Mouse (Mus musculus) cerebellum, adult (tissue): ENCODE measurements around the gene Cebpg.

Experiments used
- ATAC-seq: cut with Nextera tagmentation; 2 replicates; pipeline ENCODE4 v1.9.2; 2017; ENCODE audit warnings: mild to moderate bottlenecking, moderate library complexity, mixed read lengths; ENCODE audit not compliant: insufficient number of reproducible peaks, low FRiP score, low TSS enrichment

The Cebpg gene

DNA sequence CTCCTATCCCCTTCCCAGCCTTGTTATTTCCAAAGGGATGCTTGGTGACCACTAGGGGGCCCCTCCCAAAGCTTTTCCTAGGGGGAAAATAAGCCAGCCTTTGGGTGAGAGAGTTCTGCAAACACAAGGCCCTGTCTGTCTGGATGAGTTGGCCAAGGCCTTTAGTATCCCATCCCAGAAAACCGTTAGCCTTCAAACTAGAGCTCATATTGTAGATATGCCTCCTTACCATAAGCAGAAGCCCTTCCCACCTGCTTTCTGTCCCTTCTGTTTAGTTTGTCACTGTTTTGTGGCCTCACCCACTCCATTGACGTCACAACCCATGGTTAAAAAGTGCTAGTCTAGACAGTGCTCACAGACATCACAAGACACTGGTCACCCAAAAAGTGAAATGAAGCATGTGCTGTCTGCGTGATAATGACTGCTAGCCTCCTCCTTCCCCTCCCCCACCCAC lies 29.5 kb downstream of the Cebpg start:
- ATAC-seq = no peak

DNA sequence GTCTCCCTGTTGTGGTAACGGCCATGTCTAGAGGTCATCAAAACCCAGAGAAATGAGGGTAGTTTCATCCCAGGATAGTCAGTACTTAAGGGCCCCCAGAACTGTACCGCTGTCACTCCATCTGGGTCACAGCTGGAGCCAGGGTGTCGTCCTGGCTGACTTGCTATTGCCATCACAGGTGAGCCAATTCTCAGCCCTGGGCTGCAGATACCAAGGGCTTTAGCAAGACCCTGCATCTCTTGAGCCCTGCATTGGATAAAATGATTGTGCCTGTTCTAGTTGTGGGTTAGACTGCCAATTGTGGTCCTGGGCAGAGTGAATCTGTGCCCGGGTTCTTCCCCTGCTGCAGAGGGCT lies 30.1 kb downstream of the Cebpg start:
- no peak for ATAC-seq

DNA sequence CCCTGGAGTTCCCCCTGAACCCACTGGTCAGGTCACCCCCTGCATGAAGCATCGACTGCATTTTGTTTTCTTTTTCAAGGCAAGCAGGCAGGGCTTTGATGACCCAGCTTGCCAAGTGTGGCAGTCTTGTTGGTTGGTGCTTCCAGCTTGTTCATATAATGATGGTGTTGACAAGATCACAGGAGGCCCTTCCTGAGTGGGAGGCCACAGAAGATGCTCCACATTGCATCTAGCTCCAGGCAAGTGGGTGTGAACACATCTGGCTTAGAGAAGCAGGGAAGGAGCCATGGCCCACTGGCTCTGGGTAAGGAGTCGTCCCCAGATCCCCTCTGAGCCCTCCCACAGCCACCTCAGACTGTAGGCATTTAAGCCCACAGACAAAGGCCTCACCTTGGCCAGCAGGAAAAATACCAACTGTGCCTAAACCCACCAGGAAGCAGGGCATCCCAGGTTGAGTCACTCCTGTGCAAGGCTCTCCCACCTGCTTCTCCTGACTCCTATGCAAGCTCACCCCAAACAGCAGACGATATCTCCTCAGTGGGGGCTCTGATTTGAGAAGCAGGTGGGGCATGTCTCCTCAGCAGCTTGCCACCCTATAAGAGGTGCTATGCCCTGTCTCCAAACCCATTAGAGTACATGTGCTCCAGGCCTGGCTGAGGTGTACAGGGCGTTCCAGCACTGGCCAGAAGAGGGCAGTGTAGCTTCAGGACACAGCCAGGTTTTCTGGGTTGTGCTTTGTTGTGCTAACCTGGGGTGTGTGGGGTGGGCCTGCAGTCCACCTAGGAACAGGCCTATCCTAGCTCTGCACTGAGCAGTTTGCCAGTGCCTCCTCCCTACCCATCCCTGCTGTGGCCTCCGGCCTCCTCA lies 30.7 kb downstream of the Cebpg start:
- peak; percentile 57; the same call in 1 of the 2 replicates for ATAC-seq

DNA sequence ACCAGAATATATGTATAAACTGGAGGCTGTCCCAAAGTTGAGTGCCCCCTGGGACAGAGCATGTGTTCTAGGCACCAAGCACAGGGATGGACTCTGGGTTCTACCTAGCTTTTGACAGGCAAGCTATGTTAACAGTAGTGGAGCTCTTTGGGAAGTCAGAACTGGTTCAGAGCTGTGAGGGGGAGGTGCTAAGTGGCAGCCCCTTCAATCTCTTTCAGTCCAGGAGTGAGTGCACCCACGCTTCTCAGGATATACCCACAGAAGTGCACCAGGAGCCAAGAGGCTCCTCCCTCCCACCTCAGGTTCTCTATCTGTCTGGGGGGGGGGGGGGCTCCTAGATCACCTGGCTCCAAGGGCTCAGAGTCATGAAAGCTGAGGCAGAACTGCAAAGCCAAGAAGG lies 31.9 kb downstream of the Cebpg start:
- ATAC-seq = no peak

DNA sequence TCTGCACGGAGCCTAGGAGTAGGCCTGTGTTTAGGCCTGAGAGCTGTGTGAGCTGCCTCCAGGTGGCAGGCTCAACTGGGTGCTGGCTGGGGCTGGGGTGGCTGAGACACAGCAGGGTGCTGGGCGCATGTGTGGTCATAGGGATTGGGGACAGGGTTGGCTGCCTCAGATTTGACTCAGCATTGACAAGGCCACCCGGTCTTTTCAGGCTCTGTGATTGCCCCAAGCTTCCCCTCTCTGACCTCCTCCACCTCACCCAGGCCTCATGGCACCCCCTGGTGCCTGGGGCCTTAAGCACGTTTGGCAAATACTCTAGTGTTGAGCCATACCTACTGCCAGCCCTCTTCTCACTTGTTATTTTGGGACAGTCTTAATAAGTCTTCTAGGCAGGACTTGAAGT lies 33.1 kb downstream of the Cebpg start:
- ATAC-seq = no peak

DNA sequence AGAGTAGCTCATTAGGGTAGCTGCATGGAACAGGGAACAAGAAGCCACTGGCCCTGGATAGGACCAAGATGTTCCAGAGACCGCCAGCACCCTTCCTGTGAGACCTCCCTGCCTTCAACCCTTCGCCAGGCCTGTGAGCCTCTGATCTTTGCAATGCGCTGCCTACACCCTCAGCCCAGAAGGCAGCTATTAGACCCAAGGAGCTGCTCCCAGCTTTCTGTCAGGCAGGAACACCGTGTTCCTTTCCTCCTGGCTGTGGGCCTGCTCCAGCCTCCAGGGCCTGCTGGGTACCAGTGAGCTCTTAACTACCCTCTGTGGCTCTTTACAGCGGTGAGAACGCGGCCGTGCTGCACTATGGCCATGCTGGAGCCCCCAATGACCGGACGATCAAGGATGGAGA lies 35.0 kb downstream of the Cebpg start:
- no peak for ATAC-seq

DNA sequence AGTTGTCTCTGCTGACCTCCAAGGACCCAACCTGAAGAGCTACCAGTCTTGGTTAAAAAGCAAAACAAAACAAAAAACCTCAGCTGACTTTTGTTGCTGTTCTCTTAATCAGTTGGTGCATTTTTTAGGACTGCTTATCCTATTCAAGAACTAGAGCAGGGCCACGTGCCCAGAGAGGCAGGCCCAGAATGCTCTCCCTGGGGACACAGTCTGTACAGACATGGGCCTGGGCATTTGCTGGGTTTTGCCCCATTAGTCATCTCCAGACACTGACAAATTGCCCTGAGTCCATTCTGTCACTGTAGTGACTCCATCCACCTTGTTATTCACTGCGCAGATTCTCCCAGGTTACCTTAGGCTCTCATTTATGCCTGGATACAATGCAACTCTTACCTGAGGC lies 41.1 kb downstream of the Cebpg start:
- ATAC-seq = no peak

DNA sequence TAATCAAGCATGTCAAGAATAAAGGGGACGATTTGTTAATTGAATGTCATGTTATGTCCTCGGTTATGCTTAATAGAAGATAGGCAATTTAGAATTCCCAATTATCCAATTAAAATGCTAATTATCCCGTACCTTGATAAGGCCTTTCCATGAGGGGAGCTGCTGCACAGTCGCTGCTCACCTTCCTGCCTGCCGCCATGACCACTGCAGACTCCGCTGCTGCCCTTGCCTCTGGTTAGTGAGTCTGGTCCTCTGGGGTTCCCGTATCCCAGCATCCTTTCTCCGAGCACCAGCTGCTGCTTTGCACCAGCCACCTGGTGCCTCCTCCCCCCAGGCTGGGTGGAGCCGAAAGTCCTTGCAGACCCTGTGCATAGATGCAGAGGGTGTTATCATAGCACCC lies 43.1 kb downstream of the Cebpg start:
- no peak for ATAC-seq

DNA sequence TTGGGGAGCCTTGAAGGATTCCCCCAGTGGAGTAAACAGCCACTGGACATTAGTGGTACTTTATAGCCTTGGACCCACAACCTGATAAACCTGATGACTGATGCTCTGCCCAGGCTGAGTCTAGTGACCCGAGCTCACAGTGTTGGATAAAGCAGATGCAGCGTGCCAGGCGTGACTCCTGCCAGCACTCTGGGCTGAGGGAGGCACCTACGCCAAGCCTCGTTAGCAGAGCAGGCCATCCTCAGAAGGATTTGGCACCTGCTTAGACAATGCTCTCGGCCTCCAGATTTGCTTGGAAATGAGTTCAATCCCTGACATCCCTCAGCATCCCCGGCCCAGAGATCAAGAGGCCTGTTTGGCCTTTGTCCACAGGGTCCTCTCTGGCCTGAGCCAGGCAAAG lies 49.7 kb downstream of the Cebpg start:
- no peak for ATAC-seq

DNA sequence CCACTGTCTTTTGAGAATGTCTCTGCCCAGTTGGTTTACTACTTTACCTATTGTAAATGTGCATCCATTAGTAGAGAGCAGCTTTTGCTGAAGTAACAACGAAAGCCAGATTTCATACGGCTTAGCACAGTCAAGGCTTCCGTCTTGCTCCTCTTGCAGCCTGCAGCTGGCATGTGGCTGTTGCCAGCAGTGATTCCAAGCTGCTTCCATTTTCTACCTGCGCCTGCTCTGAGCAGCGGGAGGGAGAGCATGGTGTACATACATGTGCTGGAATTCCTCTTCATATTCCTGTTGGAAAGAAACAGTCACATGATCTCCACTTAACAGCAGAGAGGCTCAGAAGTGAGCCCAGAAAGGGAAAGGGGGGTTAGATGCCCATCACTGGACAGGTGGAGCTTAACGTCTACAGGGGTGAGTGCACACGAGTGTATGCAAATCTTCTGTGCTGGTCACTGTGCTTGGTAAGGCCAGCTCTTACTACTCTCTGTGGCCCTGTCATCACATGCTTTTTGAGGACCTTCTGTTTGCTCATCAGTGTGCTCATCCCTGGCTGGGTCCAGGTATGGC lies 53.1 kb downstream of the Cebpg start:
- ATAC-seq = no peak

DNA sequence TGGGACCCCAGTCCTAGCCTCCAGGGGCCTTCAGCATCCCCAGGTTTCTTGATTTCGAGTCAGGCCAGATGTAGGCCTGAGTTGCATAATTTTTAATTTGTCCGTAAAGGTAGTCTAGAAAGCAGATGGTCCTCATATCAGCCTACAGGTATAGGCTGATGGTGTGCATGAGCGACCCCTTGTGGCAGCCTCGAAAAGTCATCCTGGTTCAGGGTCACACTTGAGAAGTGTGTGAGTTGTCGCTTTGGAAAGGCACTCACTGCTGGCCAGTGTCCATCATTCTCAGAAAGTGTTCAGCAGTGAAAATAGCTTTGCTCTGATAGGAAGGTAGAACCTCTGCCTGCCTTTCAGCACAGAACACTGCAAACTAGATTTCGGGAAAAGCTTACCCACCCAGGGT lies 55.5 kb downstream of the Cebpg start:
- no peak for ATAC-seq
